8 mouse cellular contexts compared by ENCODE assay signal in the genomic region with DNA sequence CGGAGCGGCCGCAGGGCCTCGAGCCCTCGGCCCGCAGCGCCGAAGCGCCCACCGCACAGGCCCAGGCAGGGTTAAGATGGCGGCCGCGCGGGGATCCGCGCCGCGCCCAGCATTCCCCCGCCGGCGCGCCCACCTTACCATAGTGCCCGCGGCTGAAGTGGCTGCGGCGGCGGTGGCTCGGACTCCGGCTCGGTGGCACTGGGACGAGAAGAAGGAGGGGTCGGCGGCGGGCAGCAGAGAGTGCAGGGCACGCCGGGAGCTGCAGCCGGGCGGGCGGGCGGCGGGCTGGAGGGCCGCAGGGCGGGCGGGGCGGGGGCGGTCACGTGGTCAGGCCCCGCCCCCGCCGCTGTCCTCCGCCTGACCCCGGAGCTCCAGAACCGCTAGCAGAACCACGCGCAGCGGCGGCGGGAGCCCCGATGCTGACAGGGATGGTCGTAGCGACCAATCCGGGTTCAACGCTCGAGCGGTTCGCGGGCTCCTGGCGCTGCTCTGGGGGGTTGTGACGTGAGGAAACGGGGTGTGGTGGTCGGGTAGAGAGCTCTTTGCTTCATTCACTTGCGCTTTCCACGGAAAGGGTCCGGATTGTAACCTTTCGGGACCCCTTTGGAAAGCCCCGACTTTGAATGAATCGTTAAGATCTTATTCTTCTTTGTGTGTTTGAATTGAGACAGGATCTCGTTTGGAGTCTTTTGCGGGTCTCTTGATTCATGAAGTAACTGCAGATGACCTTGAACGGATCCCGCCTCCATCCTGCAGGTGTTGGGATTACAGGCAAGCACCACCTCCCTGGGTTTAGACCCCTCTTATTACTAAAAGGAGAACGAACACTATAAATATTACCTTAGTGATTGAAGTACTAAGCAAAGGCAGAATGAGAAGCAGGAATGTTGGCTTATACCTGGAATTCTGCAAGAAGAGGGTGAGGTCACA. TPM values are rescaled to one million over a fixed set of nuclear protein-coding genes. Genes with fewer than 3 reads are reported as not detected.
DNase-seq lines count a peak whose midpoint lies in the region; ATAC-seq lines count a peak whose summit lies in the region.

A gene (minus strand): TSS at position 272 of the 930 bp plus-strand sequence.

- H3K9me3 ChIP-seq in hindbrain, embryonic 14.5 days (ENCODE audit: control insufficient read depth, low read length), result no peaks in the 10 kb centered on the region

- peaks cover 23% of the 10 kb centered on the region for H3K36me3 ChIP-seq in hindbrain, embryonic 14.5 days (replicated peaks; ENCODE audit: control insufficient read depth, insufficient read depth)

- DNase-seq in T-cell, adult 2 months (ENCODE audit: low spot score), result peak; percentile 92
- peak; percentile 90 to 94 for DNase-seq in cerebellum, postnatal 25 days
- DNase-seq in frontal cortex, postnatal 36 days (ENCODE audit: low spot score in 2 of 2), result peak; percentile 79 to 89
- DNase-seq in hindbrain, embryonic 14.5 days (ENCODE audit: low spot score), result peak; percentile 78
- peak; percentile 79 to 81 for DNase-seq in layer of hippocampus, postnatal 36 days
- DNase-seq in lung, postnatal 25 days (ENCODE audit: low spot score), result peak; percentile 74
- peak; percentile 68 for DNase-seq in retina, adult 2 months (ENCODE audit: low read depth, low spot score)
- peak; percentile 81 for DNase-seq in thymus, postnatal 25 days

- under 1% methylated on average over 68 of the region's 82 CpGs for WGBS in hindbrain, embryonic 14.5 days

- peak within 1 kb of the TSS; percentile 99 for H3K9ac ChIP-seq in hindbrain, embryonic 14.5 days

- H3K4me1 ChIP-seq in hindbrain, embryonic 14.5 days (replicated peaks; ENCODE audit: control insufficient read depth, insufficient read depth, low read length), result peaks cover 20% of the 10 kb centered on the region

- H3K4me2 ChIP-seq in hindbrain, embryonic 14.5 days (replicated peaks), result peak within 1 kb of the TSS; percentile 83

- ATAC-seq in hindbrain, embryonic 14.5 days (ENCODE audit: low FRiP score), result peak; percentile 95

- H3K27ac ChIP-seq in hindbrain, embryonic 14.5 days, result peak within 1 kb of the TSS; percentile 99

- no peaks in the 10 kb centered on the region for H3K27me3 ChIP-seq in hindbrain, embryonic 14.5 days (ENCODE audit: control insufficient read depth, insufficient read depth, low read length)

- H3K4me3 ChIP-seq in hindbrain, embryonic 14.5 days (replicated peaks; ENCODE audit: low read length), result peak within 1 kb of the TSS; percentile 90

RNA-seq across cellular contexts. Expression of the gene that starts here (rescaled TPM):
- polyA plus RNA-seq in hindbrain, embryonic 14.5 days (2014; fragmentation: Nextera tagmentation; extraction: Ambion mirVana), result 347 and 361 TPM in 2 replicates
- 100 to 1,000 TPM in 1 of 2 experiments, 10 to 100 TPM in 1; 94.3 to 101 TPM for total RNA-seq in layer of hippocampus, postnatal 36 days (2021)

Comparison
In these comparisons a context has a peak if more than half of its experiments do, and no peak if none do; other contexts are left out.
1. Peak in every context shown above with its lines: DNase-seq, ATAC-seq, H3K4me3 ChIP-seq and H3K27ac ChIP-seq.